Mouse (Mus musculus) liver, adult 2 months (tissue): ENCODE results near the gene Ager. TPM values are rescaled to one million over a fixed set of nuclear protein-coding genes. Genes with fewer than 3 reads are reported as not detected.

Source experiments
- DNase-seq: peaks from one replicate; pipeline ENCODE4 v3.0.0-alpha.2; 2011; ENCODE audit warnings: low read depth, low spot score; ENCODE audit errors: extremely low read depth
- H3K27ac ChIP-seq: fragments of 200-500 bp; replicated peaks from 2 replicates; pipeline ENCODE4 v1.5.1; 2012; ENCODE audit warnings: low read depth, mild to moderate bottlenecking, control low read depth, inconsistent platforms, low read length; ENCODE audit not compliant: insufficient read depth
- H3K27me3 ChIP-seq: fragments of 200-500 bp; 2 replicates; pipeline ENCODE4 v1.6.1; 2012; ENCODE audit warnings: mild to moderate bottlenecking, moderate library complexity, low read length, inconsistent platforms; ENCODE audit not compliant: control insufficient read depth, insufficient read depth
- H3K36me3 ChIP-seq: fragments of 200-500 bp; 2 replicates; pipeline ENCODE4 v1.6.1; 2012; ENCODE audit warnings: low read length, inconsistent platforms; ENCODE audit not compliant: control insufficient read depth, insufficient read depth
- H3K4me1 ChIP-seq: fragments of 200-500 bp; 2 replicates; pipeline ENCODE4 v1.6.1; 2011; ENCODE audit warnings: low read length; ENCODE audit not compliant: control insufficient read depth, insufficient read depth
- H3K4me3 ChIP-seq: fragments of 200-500 bp; 2 replicates; pipeline ENCODE4 v1.5.1; 2011; ENCODE audit warnings: low read depth, mild to moderate bottlenecking, control low read depth, low read length, moderate library complexity; ENCODE audit not compliant: insufficient read depth
- H3K79me2 ChIP-seq: fragments of 200-500 bp; 2 replicates; pipeline ENCODE4 v1.6.1; 2012; ENCODE audit warnings: inconsistent platforms, mild to moderate bottlenecking, low read length, moderate library complexity; ENCODE audit not compliant: control insufficient read depth, insufficient read depth
- H3K9ac ChIP-seq: fragments of 200-500 bp; 2 replicates; pipeline ENCODE4 v1.6.1; 2012; ENCODE audit warnings: low read depth, mild to moderate bottlenecking, control low read depth, inconsistent platforms, low read length
- CTCF ChIP-seq: fragments of 200-500 bp; IDR thresholded peaks from 2 replicates; pipeline ENCODE4 v1.5.1; 2011; ENCODE audit warnings: low read depth, low read length, control low read depth
- POLR2A ChIP-seq: fragments of 200-500 bp; IDR thresholded peaks from 2 replicates; pipeline ENCODE4 v1.6.1; 2011; ENCODE audit warnings: low read length, control low read depth; ENCODE audit not compliant: insufficient read depth; ENCODE audit errors: extremely low read depth
- WGBS: fragments of 180-500 bp; shearing (Covaris S2); methylation state at CpG from one replicate; pipeline ENCODE4 v1.1.7; 2018; 5-methylcytosine and 5-hydroxymethylcytosine counted together
- polyA plus RNA-seq: library from polyadenylated mRNA; depleted of rRNA; stranded (reverse); fragments of >200 nt; gene quantifications from 2 replicates; pipeline ENCODE4 v1.2.3, GENCODE M21; 2012
- total RNA-seq: library from RNA; depleted of rRNA; stranded (reverse); fragments of >200 nt; gene quantifications from 2 replicates; pipeline ENCODE4 v1.2.3, GENCODE M21; 2014

The Ager gene
- total and polyA plus RNA-seq, 2 experiments: 0.09 to 0.29 TPM

- Histone ChIP-seq H3K27ac (no peak overlapping the region), H3K79me2 (no peaks in the 10 kb centered on the region), H3K4me3 (no peak overlapping the region), H3K27me3 (no peaks in the 10 kb centered on the region), H3K36me3 (no peaks in the 10 kb centered on the region), H3K4me1 (peaks cover 8% of the 10 kb centered on the region), H3K9ac (no peak overlapping the region)
- no peak for TF ChIP-seq POLR2A
- TF ChIP-seq CTCF: no peak
- 71% methylated on average over 8 of the region's 8 CpGs for WGBS
- no peak for DNase-seq
Measured at GRCm38 (mm10) chr17:34585121-34585520, 12.5 kb upstream of the Ager start.

DNA sequence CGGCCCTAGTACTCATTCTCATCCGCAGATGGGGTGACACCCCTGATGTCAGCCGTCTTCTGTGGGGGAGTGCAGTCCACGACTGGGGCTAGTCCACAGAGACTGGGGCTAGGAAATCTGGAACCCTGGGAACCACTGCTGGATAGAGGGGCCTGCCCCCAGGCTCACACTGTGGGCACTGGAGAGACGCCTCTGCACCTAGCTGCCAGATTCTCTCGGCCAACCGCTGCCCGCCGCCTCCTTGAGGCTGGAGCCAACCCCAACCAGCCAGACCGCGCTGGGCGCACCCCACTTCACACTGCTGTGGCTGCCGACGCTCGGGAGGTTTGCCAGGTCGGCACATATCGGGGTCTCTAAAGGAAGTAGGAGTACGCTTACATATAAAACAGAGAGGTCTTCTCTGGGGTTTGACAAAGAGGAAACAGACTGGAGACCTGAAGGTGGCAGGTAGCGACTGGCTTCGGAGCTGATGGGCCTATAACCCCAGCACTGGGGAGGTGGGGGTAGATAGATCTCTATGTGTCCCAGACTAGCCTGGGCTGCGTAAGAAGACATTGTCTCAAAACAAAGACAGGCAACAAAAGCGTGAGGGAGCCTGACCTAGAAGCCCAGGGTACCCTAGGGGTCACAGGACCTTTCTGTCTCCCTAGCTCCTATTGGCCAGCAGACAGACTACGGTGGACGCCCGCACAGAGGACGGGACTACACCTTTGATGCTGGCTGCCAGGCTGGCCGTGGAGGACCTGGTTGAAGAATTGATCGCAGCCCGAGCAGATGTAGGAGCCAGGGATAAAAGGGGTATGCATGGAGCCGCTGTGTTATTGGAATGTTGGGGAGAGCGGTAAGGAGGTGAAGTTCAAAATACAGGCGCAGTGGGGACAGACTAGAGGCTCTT is 11.5 kb upstream of the Ager start:
- no peaks in the 10 kb centered on the region for H3K36me3 ChIP-seq
- TF ChIP-seq CTCF: no peak
- TF ChIP-seq POLR2A: no peak
- H3K27ac ChIP-seq: no peak overlapping the region
- H3K4me1 ChIP-seq: peaks cover 10% of the 10 kb centered on the region
- no peak for DNase-seq
- 46% methylated on average over 32 of the region's 32 CpGs for WGBS
- no peak overlapping the region for H3K9ac ChIP-seq
- no peaks in the 10 kb centered on the region for H3K27me3 ChIP-seq
- H3K79me2 ChIP-seq: no peaks in the 10 kb centered on the region
- peak overlapping the region; percentile 83; the same call in 1 of the 2 replicates for H3K4me3 ChIP-seq

DNA sequence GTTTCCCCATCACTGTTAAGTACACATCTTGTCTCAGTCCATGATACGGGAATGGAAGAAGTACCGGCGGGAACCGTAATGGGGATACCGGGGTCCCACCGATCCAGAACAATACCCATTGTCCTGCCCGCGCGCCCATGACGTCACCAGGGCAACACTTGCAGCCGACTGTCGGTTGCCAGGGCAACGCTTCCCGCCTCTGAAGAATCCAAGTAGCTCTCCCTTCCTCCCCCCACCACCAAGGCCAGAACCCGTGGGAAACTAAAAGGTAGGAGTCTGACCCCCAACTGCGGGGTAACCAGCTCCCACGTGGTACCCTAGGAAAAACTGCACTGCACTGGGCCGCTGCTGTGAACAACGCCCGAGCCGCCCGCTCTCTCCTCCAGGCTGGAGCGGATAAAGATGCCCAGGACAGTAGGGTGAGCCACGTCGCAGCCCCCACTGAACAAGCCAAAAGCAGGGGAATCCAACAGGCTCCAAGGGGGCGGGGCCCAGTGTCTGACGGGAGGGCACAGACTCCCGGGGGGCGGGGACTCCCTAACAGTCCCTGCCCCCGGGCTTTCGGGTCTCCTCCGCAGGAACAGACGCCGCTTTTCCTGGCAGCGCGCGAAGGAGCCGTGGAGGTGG is 10.8 kb upstream of the Ager start:
- no peaks in the 10 kb centered on the region for H3K79me2 ChIP-seq
- under 1% methylated on average over 38 of the region's 38 CpGs for WGBS
- no peak for TF ChIP-seq POLR2A
- TF ChIP-seq CTCF: no peak

DNA sequence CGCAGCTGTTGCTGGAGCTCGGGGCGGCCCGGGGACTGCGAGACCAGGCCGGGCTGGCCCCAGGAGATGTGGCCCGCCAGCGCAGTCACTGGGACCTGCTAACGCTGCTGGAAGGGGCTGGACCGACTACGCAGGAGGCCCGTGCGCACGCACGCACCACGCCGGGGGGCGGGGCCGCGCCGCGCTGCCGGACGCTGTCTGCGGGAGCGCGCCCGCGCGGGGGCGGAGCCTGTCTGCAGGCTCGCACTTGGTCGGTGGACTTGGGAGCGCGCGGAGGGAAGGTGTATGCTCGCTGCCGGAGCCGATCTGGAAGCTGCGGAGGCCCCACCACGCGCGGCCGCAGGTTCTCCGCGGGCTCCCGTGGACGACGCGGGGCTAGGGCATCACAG is 10.2 kb upstream of the Ager start:
- no peaks in the 10 kb centered on the region for H3K36me3 ChIP-seq
- WGBS: under 1% methylated on average over 48 of the region's 50 CpGs
- H3K4me3 ChIP-seq: peak overlapping the region; percentile 83
- H3K9ac ChIP-seq: peak overlapping the region; percentile 96
- DNase-seq: peak; percentile 69
- no peaks in the 10 kb centered on the region for H3K27me3 ChIP-seq
- H3K4me1 ChIP-seq: peaks cover 10% of the 10 kb centered on the region
- no peak for TF ChIP-seq CTCF
- TF ChIP-seq POLR2A: peak; percentile 96
- peak overlapping the region; percentile 94 for H3K27ac ChIP-seq
- no peaks in the 10 kb centered on the region for H3K79me2 ChIP-seq

More for the DNA sequence above, 10.8 kb upstream of the Ager start:
- H3K36me3 ChIP-seq: no peaks in the 10 kb centered on the region
- peaks cover 10% of the 10 kb centered on the region for H3K4me1 ChIP-seq
- H3K27ac ChIP-seq: peak overlapping the region; percentile 94
- H3K27me3 ChIP-seq: no peaks in the 10 kb centered on the region
- peak overlapping the region; percentile 83 for H3K4me3 ChIP-seq
- peak; percentile 57 for DNase-seq
- H3K9ac ChIP-seq: peak overlapping the region; percentile 96

DNA sequence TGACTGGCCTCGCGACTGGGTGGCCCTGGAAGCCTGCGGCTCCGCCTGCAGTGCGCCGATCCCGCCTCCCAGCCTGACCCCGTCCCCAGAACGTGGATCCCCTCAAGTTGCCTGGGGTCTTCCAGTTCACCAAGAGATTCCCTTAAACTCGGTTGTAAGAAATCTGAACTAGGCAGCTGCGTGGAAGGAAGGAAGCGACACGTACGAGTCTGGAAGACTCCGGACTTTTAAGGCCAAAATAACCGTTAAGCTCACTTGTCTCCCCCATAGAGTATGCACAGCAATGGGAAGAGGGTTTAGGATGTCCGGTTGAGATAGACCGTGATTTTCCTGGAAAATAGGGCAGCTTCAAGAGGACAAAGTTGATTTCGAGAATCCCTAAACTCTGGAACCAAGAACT is 9.8 kb upstream of the Ager start:
- TF ChIP-seq POLR2A (no peak), CTCF (no peak)
- Histone ChIP-seq H3K27me3 (no peaks in the 10 kb centered on the region), H3K79me2 (no peaks in the 10 kb centered on the region), H3K4me3 (peak overlapping the region; percentile 83), H3K9ac (peak overlapping the region; percentile 94), H3K36me3 (no peaks in the 10 kb centered on the region), H3K4me1 (peaks cover 10% of the 10 kb centered on the region), H3K27ac (peak overlapping the region; percentile 85)
- no peak for DNase-seq
- under 1% methylated on average over 19 of the region's 19 CpGs for WGBS
